Mouse (Mus musculus): ENCODE measurements around the gene Mrtfb. TPM values are rescaled to one million over a fixed set of nuclear protein-coding genes. Genes with fewer than 3 reads are reported as not detected.

Mrtfb gene
- polyA plus RNA-seq, 1 experiment = 25.2 TPM

DNA sequence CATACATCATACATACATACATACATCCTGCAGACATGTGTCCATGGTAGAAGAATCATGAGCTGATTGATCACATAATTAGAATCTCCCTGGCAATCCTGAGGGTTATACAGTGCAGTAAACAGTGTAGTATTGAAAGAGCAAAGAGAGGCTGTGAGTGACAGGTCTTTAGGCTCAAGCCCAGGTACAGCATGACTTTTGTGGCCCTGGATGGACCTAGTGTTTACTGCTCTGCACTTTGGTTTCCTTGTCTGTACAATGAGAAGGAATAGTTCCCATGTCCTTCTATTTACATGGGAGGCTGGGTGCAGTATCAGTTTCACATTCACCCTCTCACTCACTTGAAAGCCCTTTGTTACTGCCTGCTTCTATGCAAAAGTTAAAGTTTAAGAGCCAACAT, 103.9 kb downstream of the Mrtfb start:
- Histone ChIP-seq H3K4me1 (ENCODE audit: control insufficient read depth, insufficient read depth, low read length) (peaks cover 11% of the 10 kb centered on the region), H3K27ac (ENCODE audit: insufficient read depth, low read length) (no peak overlapping the region), H3K4me3 (ENCODE audit: insufficient read depth, low read length) (no peak overlapping the region)
- no peak for TF ChIP-seq POLR2A (IDR thresholded peaks at IDR 0.05; ENCODE audit: low read depth, low read length)
- no peak for TF ChIP-seq CTCF (IDR thresholded peaks at IDR 0.05; ENCODE audit: borderline replicate concordance, insufficient read depth, low read length)

DNA sequence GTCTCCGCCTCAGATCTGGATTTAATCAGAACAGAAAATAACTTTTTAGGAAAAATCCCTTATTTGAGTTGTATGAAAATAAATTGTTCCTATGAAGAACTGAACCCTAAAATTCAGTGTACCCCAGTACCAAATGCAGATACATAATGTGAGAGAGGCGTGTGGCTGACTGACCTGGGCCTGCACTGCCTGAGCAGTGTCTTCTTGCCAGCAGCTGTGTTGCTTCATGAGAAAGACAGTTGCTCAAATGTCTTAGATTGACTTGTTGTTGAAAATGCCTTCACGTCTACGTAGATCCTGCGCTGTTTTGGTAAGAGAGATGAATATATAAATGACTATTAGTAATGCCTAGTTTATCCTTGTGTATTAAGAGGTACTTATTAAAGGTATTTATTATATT, 104.6 kb downstream of the Mrtfb start:
- no peak overlapping the region for H3K27ac ChIP-seq (ENCODE audit: insufficient read depth, low read length)
- peaks cover 11% of the 10 kb centered on the region for H3K4me1 ChIP-seq (ENCODE audit: control insufficient read depth, insufficient read depth, low read length)
- no peak overlapping the region for H3K4me3 ChIP-seq (ENCODE audit: insufficient read depth, low read length)
- no peak for TF ChIP-seq POLR2A (IDR thresholded peaks at IDR 0.05; ENCODE audit: low read depth, low read length)
- no peak for TF ChIP-seq CTCF (IDR thresholded peaks at IDR 0.05; ENCODE audit: borderline replicate concordance, insufficient read depth, low read length)

DNA sequence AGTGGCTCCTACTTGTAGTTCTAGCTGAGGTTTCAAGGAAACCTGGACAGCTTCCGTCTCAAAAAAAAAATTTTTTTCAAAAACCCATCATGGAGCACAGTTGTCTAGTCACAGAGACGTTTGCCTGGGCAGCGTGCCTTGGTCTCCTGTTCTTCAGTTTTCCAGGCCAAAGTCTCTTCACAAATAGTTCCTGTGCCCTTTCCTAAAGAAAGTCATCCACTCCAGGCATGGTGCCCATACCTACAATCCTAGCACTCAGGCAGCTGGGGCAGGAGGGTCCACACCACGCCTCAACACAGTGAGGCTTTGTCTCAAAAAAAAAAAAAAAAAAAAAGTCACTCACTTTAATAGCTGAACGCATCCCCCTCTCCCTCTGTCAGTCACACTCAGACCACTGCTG, 106.9 kb downstream of the Mrtfb start:
- Histone ChIP-seq H3K4me3 (ENCODE audit: insufficient read depth, low read length) (no peak overlapping the region), H3K4me1 (ENCODE audit: control insufficient read depth, insufficient read depth, low read length) (peaks cover 13% of the 10 kb centered on the region), H3K27ac (ENCODE audit: insufficient read depth, low read length) (no peak overlapping the region)
- no peak for TF ChIP-seq CTCF (IDR thresholded peaks at IDR 0.05; ENCODE audit: borderline replicate concordance, insufficient read depth, low read length)
- TF ChIP-seq POLR2A (IDR thresholded peaks at IDR 0.05; ENCODE audit: low read depth, low read length) = no peak

DNA sequence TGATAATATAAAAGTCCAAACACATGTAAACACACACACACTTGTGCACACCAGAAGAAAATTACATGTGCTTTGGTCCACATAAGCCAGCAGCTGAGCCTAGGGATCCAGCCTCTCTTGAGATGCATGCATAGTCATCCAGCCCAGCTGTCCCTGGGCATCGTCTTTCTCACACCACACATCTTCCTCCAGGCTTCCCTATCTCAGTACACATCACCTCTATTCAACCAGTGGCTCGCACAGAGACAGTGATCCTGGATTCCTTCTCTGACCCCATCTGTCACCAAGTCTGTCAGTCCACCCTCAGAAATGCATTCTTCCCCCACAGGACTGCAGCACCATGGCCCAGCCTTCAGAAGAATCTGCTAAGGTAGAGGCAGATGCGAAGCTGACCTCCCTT, 107.9 kb downstream of the Mrtfb start:
- no peak for TF ChIP-seq POLR2A (IDR thresholded peaks at IDR 0.05; ENCODE audit: low read depth, low read length)
- TF ChIP-seq CTCF (IDR thresholded peaks at IDR 0.05; ENCODE audit: borderline replicate concordance, insufficient read depth, low read length) = no peak
- Histone ChIP-seq H3K4me1 (ENCODE audit: control insufficient read depth, insufficient read depth, low read length) (peaks cover 13% of the 10 kb centered on the region), H3K27ac (ENCODE audit: insufficient read depth, low read length) (no peak overlapping the region), H3K4me3 (ENCODE audit: insufficient read depth, low read length) (no peak overlapping the region)

DNA sequence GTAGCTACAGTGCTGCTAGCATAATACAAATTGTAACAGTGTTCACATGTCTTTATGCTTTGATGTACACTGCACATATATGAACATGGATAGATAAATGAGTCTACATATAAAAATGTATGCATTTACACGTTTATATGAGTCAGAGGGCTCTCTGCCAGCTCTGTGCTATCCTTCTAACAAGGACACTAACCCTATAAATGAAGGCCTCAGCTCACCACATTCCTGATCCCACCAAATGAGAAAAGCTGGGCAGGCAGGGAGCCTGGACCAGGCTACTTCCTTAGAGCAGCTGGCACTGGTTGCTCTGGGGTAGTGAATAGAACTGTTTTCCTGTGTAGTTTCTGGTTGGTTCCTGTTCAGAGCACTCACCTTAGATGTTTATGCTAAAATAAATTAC, 110.0 kb downstream of the Mrtfb start:
- Histone ChIP-seq H3K4me1 (ENCODE audit: control insufficient read depth, insufficient read depth, low read length) (peaks cover 11% of the 10 kb centered on the region), H3K4me3 (ENCODE audit: insufficient read depth, low read length) (no peak overlapping the region), H3K27ac (ENCODE audit: insufficient read depth, low read length) (peak overlapping the region; percentile 50)
- TF ChIP-seq CTCF (IDR thresholded peaks at IDR 0.05; ENCODE audit: borderline replicate concordance, insufficient read depth, low read length) (no peak), POLR2A (IDR thresholded peaks at IDR 0.05; ENCODE audit: low read depth, low read length) (no peak)

DNA sequence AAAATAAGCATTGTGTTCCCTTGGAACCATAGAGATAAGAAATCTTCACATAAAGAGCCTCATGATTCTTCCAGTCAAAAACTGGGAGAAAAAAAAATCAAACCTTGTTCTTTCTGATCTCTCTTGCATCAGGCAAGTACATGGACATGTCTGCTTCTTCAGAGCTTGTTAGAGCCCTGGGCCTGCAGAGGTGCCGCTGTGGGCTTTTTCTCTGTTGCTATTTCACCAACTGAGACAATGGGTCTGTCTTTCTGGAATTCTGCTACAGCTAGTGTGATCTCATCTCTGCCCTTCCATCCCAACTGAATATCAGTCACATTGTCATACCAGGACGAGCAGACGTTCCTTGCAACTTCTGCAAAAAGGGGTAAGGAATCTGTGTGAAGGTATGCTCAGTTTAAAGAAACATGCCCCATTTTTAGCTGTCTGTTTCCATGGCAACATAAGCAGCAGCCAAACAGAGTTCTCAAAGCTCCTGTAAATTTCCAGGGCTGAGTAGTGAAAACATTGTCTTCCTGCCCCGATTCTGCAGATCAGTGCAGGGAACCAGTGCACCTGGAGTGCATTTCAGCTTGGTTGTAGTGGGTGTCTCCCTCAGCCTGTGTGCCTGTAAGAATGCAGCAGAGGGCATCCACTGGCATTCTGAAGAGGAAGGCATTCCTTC, 110.7 kb downstream of the Mrtfb start:
- TF ChIP-seq POLR2A (IDR thresholded peaks at IDR 0.05; ENCODE audit: low read depth, low read length) = no peak
- no peak for TF ChIP-seq CTCF (IDR thresholded peaks at IDR 0.05; ENCODE audit: borderline replicate concordance, insufficient read depth, low read length)
- Histone ChIP-seq H3K4me1 (ENCODE audit: control insufficient read depth, insufficient read depth, low read length) (peaks cover 14% of the 10 kb centered on the region), H3K27ac (ENCODE audit: insufficient read depth, low read length) (peak overlapping the region; percentile 50), H3K4me3 (ENCODE audit: insufficient read depth, low read length) (no peak overlapping the region)

DNA sequence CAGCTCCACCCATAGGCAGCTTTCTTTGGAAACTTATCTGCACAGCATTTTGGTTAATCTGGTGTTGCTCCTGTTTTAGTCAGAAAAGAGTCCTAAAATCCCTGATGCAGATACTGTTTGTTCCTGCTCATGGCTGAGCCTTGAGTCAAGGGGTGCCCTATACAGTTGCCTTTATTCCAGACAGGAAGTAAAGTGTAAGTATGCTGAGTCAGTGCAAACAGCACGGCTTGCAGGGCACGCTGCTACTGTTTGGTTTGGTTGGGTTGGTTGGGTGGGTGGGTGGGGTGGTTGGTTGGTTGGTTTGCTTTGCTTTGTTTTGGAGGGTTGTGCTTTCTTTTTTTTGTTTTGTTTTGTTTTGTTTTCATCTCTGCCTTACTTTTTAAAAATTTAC, 111.2 kb downstream of the Mrtfb start:
- peak overlapping the region; percentile 50 for H3K27ac ChIP-seq (ENCODE audit: insufficient read depth, low read length)
- no peak for TF ChIP-seq POLR2A (IDR thresholded peaks at IDR 0.05; ENCODE audit: low read depth, low read length)
- TF ChIP-seq CTCF (IDR thresholded peaks at IDR 0.05; ENCODE audit: borderline replicate concordance, insufficient read depth, low read length) = no peak
- H3K4me1 ChIP-seq (ENCODE audit: control insufficient read depth, insufficient read depth, low read length) = peaks cover 14% of the 10 kb centered on the region
- H3K4me3 ChIP-seq (ENCODE audit: insufficient read depth, low read length) = no peak overlapping the region

DNA sequence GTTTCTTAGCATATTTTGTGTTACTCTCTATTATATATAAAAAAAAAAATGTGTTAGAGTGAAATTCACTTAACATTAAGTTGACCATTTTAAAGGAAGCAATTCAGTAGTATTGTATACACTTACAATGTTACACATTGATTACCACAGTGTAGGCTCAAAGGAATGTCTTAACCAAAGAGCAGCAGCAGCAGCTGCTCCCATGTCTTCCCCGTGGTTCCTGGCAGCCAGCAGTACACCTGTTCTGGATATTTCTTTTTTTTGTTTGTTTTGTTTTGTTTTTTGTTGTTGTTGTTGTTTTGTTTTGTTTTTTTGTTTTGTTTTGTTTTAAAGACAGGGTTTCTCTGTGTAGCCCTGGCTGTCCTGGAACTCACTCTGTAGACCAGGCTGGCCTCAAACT, 112.4 kb downstream of the Mrtfb start:
- TF ChIP-seq CTCF (IDR thresholded peaks at IDR 0.05; ENCODE audit: borderline replicate concordance, insufficient read depth, low read length) (no peak), POLR2A (IDR thresholded peaks at IDR 0.05; ENCODE audit: low read depth, low read length) (no peak)
- Histone ChIP-seq H3K4me1 (ENCODE audit: control insufficient read depth, insufficient read depth, low read length) (peaks cover 14% of the 10 kb centered on the region), H3K4me3 (ENCODE audit: insufficient read depth, low read length) (no peak overlapping the region), H3K27ac (ENCODE audit: insufficient read depth, low read length) (no peak overlapping the region)

DNA sequence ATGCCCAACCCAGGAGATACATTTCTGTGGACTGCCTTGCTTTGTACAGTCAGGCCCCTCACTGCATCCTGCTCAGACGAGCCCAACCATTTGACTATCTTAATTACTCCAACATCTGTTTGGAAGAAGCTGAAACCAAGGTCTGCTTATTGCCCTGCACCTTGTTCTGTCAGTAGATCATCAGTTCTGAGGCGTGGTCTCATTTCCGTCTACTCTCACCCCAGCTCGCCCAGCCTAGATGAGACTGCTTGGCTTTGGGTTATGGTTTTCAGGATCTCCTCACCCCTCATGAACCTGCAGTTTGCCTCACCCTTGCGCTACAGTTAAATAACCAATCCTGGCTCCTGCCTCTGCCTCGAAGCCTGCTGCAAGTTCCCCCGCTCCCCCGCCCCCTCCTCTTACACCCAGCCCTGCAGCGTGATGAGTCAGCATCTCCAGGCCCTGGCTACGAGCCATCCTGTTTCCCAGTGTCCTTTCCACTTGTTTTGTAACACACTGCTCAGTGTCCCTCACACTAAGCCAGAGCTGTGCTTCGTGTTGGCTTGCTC, 115.5 kb downstream of the Mrtfb start:
- Histone ChIP-seq H3K27ac (ENCODE audit: insufficient read depth, low read length) (peak overlapping the region; percentile 53), H3K4me3 (ENCODE audit: insufficient read depth, low read length) (no peak overlapping the region), H3K4me1 (ENCODE audit: control insufficient read depth, insufficient read depth, low read length) (peaks cover 12% of the 10 kb centered on the region)
- no peak for TF ChIP-seq CTCF (IDR thresholded peaks at IDR 0.05; ENCODE audit: borderline replicate concordance, insufficient read depth, low read length)
- TF ChIP-seq POLR2A (IDR thresholded peaks at IDR 0.05; ENCODE audit: low read depth, low read length) = no peak

DNA sequence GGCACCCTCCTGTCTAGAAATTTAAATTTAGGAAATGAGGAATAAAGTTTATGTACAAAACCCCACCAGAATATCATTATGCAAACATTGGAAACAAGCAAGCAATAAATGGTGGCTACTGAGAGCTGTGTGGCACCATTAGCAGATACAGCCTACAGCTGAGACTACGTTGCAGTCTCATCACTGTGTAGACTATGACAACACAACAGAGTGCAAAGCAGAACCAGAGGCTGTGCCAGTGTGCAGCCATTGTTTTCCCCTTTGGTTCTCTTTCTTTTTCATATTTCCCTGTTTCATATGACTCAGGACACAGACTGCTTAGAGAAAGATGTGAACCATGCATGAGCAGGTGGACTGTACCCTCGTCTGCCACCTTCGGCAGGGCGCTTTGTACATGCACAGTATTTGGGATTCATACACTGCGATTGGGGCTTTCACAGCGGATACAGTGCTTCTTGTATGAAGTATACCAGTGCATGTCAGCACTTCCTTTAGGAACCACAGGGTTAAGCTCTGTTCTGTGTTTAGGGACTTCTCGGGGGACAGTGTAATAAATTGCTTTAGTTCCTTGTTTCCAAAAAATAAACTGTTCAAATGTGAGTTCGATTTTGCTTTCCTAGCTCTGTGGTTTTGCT, 116.7 kb downstream of the Mrtfb start:
- Histone ChIP-seq H3K4me1 (ENCODE audit: control insufficient read depth, insufficient read depth, low read length) (peaks cover 3% of the 10 kb centered on the region; the same call in 1 of the 2 replicates), H3K27ac (ENCODE audit: insufficient read depth, low read length) (no peak overlapping the region), H3K4me3 (ENCODE audit: insufficient read depth, low read length) (no peak overlapping the region)
- TF ChIP-seq POLR2A (IDR thresholded peaks at IDR 0.05; ENCODE audit: low read depth, low read length) (no peak), CTCF (IDR thresholded peaks at IDR 0.05; ENCODE audit: borderline replicate concordance, insufficient read depth, low read length) (no peak)
